Mouse (Mus musculus) T-cell, adult 66 days (primary cell): ENCODE results near the gene Olfr1474. TPM values are rescaled to one million over a fixed set of nuclear protein-coding genes. Genes with fewer than 3 reads are reported as not detected.

ENCODE experiments used
- total RNA-seq, 2 experiments: library from RNA; stranded (reverse); gene quantifications; 3 replicates in 1 of 2; 4 replicates in 1 of 2; pipeline ENCODE4 v1.2.4; 2023

The Olfr1474 gene
- total RNA-seq = not detected

GRCm38 (mm10) chr19:13469265-13469664, at the start of gene Olfr1474:
Gene Olfr1474, plus strand, starts transcription at chr19:13469565.

DNA sequence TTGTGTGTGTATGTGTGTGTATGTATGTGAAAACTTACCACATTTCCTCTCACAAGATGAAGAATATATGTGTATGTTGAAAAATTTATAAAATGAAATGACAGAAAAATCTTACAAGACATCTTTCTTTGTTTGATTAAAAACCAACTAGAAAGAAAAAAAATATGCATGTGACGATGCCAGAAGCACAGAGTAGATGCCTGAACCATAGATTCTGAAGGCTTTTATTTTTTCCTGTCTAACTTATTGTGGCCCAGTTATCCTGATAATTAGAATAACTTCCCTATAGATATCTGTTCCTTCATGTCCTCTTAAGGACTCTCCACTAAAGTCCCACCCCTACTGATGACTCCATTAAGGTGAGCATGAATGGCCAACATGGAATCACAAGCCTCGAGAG, 26.3 kb upstream of the Olfr1474 start, which contains the start of gene Olfr1471:
Gene Olfr1471, plus strand, starts transcription at position 301 of the 400 bp plus-strand sequence.

DNA sequence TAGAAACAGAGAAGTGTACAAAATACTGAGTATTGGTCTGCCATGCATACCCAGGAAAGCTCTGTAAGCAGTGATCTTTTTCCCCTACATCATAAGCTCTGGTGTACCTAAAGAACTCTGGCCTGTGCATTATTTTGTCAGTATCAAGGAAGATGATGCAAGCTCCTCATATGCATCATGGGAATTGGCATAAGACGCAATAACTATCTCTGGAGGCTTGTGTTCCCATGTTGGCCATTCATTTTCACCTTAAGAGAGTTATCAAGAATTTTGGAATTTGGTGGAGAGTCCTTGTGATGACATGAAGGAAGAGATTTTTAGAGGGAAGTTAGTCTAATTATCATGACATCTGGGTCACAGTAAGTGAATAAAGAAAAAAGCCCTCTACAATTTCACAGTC, 13.4 kb upstream of the Olfr1474 start, which contains the start of gene Olfr1472:
Gene Olfr1472, minus strand, starts transcription at position 101 of the 400 bp plus-strand sequence.

GRCm38 (mm10) chr19:13480096-13480495, 10.7 kb downstream of the Olfr1474 start, which contains the start of gene Olfr1475:
Gene Olfr1475, minus strand, starts transcription at chr19:13480196.

GRCm38 (mm10) chr19:13500246-13500645, 30.9 kb downstream of the Olfr1474 start, which contains the start of gene Olfr1477:
Gene Olfr1477, plus strand, starts transcription at chr19:13500546.

Other genes starting within 250 kb of the Olfr1474 start
- gene Olfr1463, start 238.2 kb upstream of the Olfr1474 start, total RNA-seq = not detected
- not detected for gene Olfr1465, start 154.0 kb upstream of the Olfr1474 start, total RNA-seq
- gene Olfr1466, start 130.7 kb upstream of the Olfr1474 start, total RNA-seq = not detected
- not detected for gene Olfr1467, start 107.3 kb upstream of the Olfr1474 start, total RNA-seq
- gene Olfr1469, start 61.7 kb upstream of the Olfr1474 start, total RNA-seq = not detected
- gene Olfr1471, start 26.2 kb upstream of the Olfr1474 start, total RNA-seq = not detected
- not detected for gene Olfr1472, start 13.5 kb upstream of the Olfr1474 start, total RNA-seq
- gene Olfr1475, start 10.6 kb downstream of the Olfr1474 start, total RNA-seq = not detected
- not detected for gene Olfr1477, start 31.0 kb downstream of the Olfr1474 start, total RNA-seq
- gene Olfr1480, start 58.3 kb downstream of the Olfr1474 start, total RNA-seq = not detected
- not detected for gene Olfr1484, start 113.9 kb downstream of the Olfr1474 start, total RNA-seq
- gene Olfr1487, start 147.8 kb downstream of the Olfr1474 start, total RNA-seq = not detected
- gene Olfr1489, start 162.1 kb downstream of the Olfr1474 start, total RNA-seq = not detected
- not detected for gene Olfr1490, start 181.5 kb downstream of the Olfr1474 start, total RNA-seq
- gene Olfr1491, start 227.7 kb downstream of the Olfr1474 start, total RNA-seq = not detected